ENCODE assay signal across 8 mouse cellular contexts in genomic region chr1:138617279-138618011, GRCm38 (mm10). TPM values are rescaled to one million over a fixed set of nuclear protein-coding genes. Genes with fewer than 3 reads are reported as not detected.
DNase-seq lines count a peak whose midpoint lies in the region; ATAC-seq lines count a peak whose summit lies in the region.

No protein-coding gene starts in this region.

- peak overlapping the region; percentile 61 for H3K9ac ChIP-seq in heart, embryonic 12.5 days
- peak overlapping the region; percentile 60 for H3K9ac ChIP-seq in limb, embryonic 13.5 days
- H3K9ac ChIP-seq in stomach, embryonic 16.5 days (ENCODE audit: low read length), result peak overlapping the region; percentile 71

- peaks cover 22% of the 10 kb centered on the region for H3K4me1 ChIP-seq in heart, embryonic 12.5 days (replicated peaks)
- H3K4me1 ChIP-seq in limb, embryonic 13.5 days, result peaks cover 34% of the 10 kb centered on the region
- H3K4me1 ChIP-seq in stomach, embryonic 16.5 days (ENCODE audit: control insufficient read depth, insufficient read depth, low read length), result peaks cover 8% of the 10 kb centered on the region

- H3K27me3 ChIP-seq in heart, embryonic 12.5 days (replicated peaks), result no peaks in the 10 kb centered on the region
- no peaks in the 10 kb centered on the region for H3K27me3 ChIP-seq in limb, embryonic 13.5 days
- no peaks in the 10 kb centered on the region for H3K27me3 ChIP-seq in stomach, embryonic 16.5 days (ENCODE audit: control insufficient read depth, insufficient read depth, low read length)

- H3K9me3 ChIP-seq in heart, embryonic 12.5 days (replicated peaks), result no peaks in the 10 kb centered on the region
- H3K9me3 ChIP-seq in limb, embryonic 13.5 days, result no peaks in the 10 kb centered on the region
- H3K9me3 ChIP-seq in stomach, embryonic 16.5 days (replicated peaks; ENCODE audit: control insufficient read depth, low read length), result no peaks in the 10 kb centered on the region

- no peak for ATAC-seq in heart, embryonic 12.5 days (ENCODE audit: insufficient number of reproducible peaks, low FRiP score)
- no peak for ATAC-seq in limb, embryonic 13.5 days (ENCODE audit: low FRiP score, low read depth)
- ATAC-seq in stomach, embryonic 16.5 days (ENCODE audit: insufficient read depth, low FRiP score), result no peak

- no peaks in the 10 kb centered on the region for H3K36me3 ChIP-seq in heart, embryonic 12.5 days
- H3K36me3 ChIP-seq in limb, embryonic 13.5 days, result no peaks in the 10 kb centered on the region
- no peaks in the 10 kb centered on the region for H3K36me3 ChIP-seq in stomach, embryonic 16.5 days (ENCODE audit: control insufficient read depth, insufficient read depth, low read length)

- intact Hi-C loops in heart, postnatal 25 days (cut with DNase I), result loop anchor here (2.0 kb wide), 1 partner anchor 43 kb away; no protein-coding TSS in a partner anchor

- peak overlapping the region; percentile 77 for H3K27ac ChIP-seq in heart, embryonic 12.5 days (ENCODE audit: poor library complexity, severe bottlenecking)
- H3K27ac ChIP-seq in limb, embryonic 13.5 days, result peak overlapping the region; percentile 73; the same call in 1 of the 2 replicates
- H3K27ac ChIP-seq in stomach, embryonic 16.5 days (ENCODE audit: low read length), result peak overlapping the region; percentile 81

- DNase-seq in heart, adult 11 months, result peak; percentile 85
- DNase-seq in heart, postnatal 25 days (ENCODE audit: low spot score), result no peak
- peak; percentile 28 for DNase-seq in NIH3T3 (ENCODE audit: low read depth)
- no peak for DNase-seq in thymus, postnatal 4 days
- DNase-seq in right cerebral cortex, postnatal 36 days (ENCODE audit: low spot score in 2 of 2), result no peak

- peak overlapping the region; percentile 98 for H3K4me3 ChIP-seq in heart, embryonic 12.5 days
- peak overlapping the region; percentile 88 for H3K4me3 ChIP-seq in limb, embryonic 13.5 days
- peak overlapping the region; percentile 91 for H3K4me3 ChIP-seq in stomach, embryonic 16.5 days (replicated peaks; ENCODE audit: low read length)

- peak overlapping the region; percentile 92 for H3K4me2 ChIP-seq in heart, embryonic 12.5 days
- H3K4me2 ChIP-seq in limb, embryonic 13.5 days (replicated peaks), result peak overlapping the region; percentile 85
- peak overlapping the region; percentile 97 for H3K4me2 ChIP-seq in stomach, embryonic 16.5 days (ENCODE audit: low read depth, low read length)

- WGBS in heart, embryonic 12.5 days, result 13% methylated on average over 17 of the region's 17 CpGs
- WGBS in limb, embryonic 13.5 days, result 9% methylated on average over 17 of the region's 17 CpGs
- 16% methylated on average over 17 of the region's 17 CpGs for WGBS in stomach, embryonic 16.5 days

RNA-seq across cellular contexts. Expression of gene Nek7, which starts 2.5 kb away (rescaled TPM):
- total RNA-seq in heart, postnatal 25 days (2021), result 10 to 100 TPM; 67.3 to 71.1 TPM
- polyA plus RNA-seq in heart, embryonic 12.5 days (2016; fragmentation: Nextera tagmentation; extraction: Ambion mirVana), result 53.9 and 56.4 TPM in 2 replicates
- polyA plus RNA-seq in limb, embryonic 13.5 days (2015; fragmentation: Nextera tagmentation; extraction: Ambion mirVana), result 34.7 and 37.0 TPM in 2 replicates
- 34.3 and 35.9 TPM in 2 replicates for polyA plus RNA-seq in stomach, embryonic 16.5 days (2015; fragmentation: Nextera tagmentation; extraction: Ambion mirVana)

Comparison
In these comparisons a context has a peak if more than half of its experiments do, and no peak if none do; other contexts are left out.
1. DNase-seq: peak in heart, adult 11 months (single experiment) and NIH3T3 (single experiment); none in heart, postnatal 25 days (single experiment), thymus, postnatal 4 days (single experiment) and right cerebral cortex, postnatal 36 days (0 of 2).
2. Peak in every context shown above with its lines, with median percentiles within 50 percentile points of each other: H3K27ac ChIP-seq, H3K4me2 ChIP-seq, H3K4me3 ChIP-seq and H3K9ac ChIP-seq.